Mouse (Mus musculus) heart, postnatal 25 days (tissue): ENCODE data around the gene Stard9. TPM values are rescaled to one million over a fixed set of nuclear protein-coding genes. Genes with fewer than 3 reads are reported as not detected.

ENCODE experiments used
- DNase-seq: peaks from one replicate; pipeline ENCODE4 v3.0.0; 2022; ENCODE audit warnings: low spot score
- intact Hi-C: fragments of 180-260 bp; cut with DNase I; formaldehyde crosslinking; loops from one replicate; pipeline ENCODE4 v1.15.1; 2025
- total RNA-seq, 2 experiments: library from RNA; stranded (reverse); gene quantifications; 2 replicates each; pipeline ENCODE4 v1.2.3; 2021

Gene Stard9
- 1 to 10 TPM; 8.2 to 9.7 TPM for total RNA-seq

DNA sequence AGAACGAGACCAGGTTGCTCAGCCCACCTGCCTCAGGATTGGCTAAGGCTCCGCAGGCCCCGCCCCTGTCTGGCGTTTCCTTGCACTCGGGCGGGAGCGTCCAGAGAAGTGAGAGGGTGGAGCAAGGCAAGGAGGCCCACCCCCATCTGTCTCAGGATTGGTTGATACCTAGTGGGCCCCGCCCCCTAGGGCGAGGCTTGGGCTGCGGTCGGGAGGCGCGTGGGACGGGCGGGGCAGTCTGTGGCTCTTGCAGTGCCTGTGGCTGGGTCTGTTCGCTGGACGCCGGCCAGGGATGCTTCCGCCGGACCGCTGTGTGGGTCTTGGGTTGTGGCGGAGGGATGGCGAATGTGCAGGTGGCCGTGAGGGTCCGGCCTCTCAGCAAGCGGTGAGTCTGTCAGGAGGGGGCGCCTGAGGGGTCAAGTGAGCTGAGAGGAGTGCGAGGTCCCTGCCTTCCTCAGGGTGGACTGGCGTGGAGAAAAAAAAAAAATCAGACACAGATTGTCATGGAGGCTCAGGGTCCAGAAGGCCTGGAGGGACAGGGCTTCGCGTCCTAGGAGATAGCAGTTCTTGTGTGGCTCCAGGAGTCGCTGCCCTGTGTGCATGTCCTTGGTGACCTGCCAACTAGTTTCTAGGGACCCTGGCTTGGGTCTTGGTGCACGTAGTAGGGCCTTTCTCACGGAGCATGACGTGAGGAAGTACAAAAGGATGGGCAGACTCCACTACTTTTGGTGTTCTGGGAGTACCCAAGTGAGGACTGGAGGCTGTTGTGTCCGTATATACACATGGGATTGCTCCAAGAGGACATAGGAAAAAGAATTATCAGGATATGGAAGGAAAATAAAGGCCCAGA is at the start of gene Stard9:
Gene Stard9 (plus strand): TSS at position 236 of the 850 bp plus-strand sequence.
- intact Hi-C loops = no loop called here

DNA sequence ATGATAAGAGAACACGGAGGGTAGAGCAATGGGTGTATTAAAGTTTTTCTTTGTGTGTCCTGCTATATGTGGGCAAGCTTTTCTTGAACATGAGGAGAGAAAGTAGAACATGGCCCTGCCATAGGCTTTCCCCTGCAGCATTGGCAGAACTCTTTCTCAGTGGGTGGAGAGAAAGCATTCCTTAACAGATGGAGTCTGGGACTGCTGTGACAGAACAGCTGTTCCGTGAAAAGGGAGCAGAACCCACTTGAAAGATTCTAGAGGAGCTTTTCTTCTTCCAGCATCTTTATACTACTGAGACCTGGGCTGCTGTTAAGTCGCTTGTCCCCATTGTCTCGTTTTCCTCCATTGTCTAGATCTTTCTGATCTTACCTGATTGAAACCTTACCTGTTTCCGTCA is 39.2 kb upstream of the Stard9 start:
- DNase-seq = no peak
- intact Hi-C loops = no loop called here

More for the DNA sequence above, at the start of gene Stard9:
- DNase-seq = peak; percentile 99

DNA sequence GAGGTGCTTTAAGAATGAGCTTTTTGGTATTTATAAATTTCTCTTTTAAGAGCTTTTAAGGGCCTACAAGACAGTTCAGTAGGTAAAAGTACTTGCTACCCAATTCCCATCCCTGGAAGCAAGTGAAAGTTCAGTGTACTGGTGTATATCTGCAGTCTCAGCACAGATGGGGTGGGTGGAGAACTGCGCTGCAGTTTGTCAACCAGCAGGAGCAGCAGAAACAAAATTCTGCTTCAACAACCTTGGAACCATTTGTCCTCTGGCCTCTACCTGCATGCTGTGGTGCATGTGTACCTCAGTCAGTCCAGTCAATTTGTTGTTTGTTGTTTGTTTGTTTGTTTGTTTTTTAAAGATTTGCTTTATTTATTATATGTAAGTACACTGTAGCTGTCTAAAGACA is 36.7 kb upstream of the Stard9 start:
- intact Hi-C loops = no loop called here
- no peak for DNase-seq

DNA sequence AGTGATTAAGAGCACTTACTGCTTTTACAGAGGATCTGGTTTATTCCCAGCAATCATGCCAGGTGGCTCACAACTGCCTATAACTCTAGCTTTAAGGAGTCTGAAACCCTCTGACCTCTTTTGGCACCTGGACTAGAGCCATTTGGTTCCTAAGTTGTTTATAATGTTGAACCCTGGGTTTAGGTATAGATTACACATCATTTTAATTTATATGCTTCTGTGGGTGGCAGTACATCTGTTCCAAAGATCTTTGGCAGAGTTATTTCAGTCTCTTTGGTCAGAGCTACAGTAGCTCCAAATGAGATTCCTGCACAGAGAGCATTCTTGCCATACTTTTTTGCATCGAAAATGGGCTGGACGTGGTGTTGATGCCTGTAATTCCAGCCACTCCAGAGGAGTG is 31.2 kb upstream of the Stard9 start:
- intact Hi-C loops = no loop called here
- DNase-seq = no peak

DNA sequence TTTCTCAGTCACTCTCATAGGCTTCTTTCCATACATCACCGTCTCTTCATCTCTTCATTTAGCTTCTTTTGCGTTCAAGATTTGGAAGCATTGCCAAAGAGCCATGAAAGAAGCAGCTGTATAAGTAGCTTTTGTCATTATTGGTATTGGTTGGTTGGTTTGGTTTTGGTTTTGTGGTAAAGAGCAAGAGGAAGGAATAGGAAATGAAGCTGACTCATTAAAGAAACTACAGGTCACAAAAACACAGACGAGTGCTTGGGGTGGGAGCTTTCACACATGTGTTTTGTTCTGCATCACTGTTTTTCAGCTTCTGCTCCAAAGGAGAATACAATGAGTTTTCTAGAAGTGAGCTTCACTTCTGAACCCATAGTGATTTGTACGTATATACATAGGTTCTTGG is 29.4 kb upstream of the Stard9 start:
- DNase-seq = no peak
- intact Hi-C loops = no loop called here

DNA sequence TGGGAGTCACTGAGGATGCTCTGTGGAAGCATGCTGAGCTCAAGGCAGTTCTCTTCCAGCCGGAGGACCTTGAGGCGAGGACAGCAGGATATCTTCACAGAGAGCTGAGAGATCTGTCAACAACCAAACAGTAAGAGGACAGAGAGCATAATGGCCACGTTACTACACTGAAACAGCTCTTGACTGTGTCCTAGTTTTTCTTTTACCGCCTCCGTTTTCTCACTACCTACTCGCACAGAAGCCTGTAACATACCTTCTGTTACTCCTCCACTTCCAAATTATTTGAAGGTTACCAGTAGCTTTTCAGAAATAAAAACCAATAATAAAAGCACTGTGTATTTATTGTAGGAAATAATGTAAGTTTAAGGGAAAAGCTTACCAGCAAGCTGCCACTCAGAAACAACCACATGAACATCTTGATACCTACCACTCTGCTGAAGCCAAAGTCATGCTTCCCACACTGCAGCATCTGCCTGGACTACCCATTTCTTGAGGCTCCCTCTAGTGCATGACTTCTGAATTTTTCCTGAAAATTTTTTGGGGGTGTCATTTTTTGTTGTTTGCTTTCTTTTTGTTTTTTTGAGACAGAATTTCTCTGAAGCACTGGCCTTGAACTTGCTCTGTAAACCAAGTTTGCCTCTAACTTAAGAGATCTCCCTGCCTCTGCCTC is 22.8 kb upstream of the Stard9 start:
- no peak for DNase-seq
- intact Hi-C loops = loop anchor here (5.0 kb wide), 3 partner anchors 39 to 129 kb away; partner anchors contain the start of gene Snap23

DNA sequence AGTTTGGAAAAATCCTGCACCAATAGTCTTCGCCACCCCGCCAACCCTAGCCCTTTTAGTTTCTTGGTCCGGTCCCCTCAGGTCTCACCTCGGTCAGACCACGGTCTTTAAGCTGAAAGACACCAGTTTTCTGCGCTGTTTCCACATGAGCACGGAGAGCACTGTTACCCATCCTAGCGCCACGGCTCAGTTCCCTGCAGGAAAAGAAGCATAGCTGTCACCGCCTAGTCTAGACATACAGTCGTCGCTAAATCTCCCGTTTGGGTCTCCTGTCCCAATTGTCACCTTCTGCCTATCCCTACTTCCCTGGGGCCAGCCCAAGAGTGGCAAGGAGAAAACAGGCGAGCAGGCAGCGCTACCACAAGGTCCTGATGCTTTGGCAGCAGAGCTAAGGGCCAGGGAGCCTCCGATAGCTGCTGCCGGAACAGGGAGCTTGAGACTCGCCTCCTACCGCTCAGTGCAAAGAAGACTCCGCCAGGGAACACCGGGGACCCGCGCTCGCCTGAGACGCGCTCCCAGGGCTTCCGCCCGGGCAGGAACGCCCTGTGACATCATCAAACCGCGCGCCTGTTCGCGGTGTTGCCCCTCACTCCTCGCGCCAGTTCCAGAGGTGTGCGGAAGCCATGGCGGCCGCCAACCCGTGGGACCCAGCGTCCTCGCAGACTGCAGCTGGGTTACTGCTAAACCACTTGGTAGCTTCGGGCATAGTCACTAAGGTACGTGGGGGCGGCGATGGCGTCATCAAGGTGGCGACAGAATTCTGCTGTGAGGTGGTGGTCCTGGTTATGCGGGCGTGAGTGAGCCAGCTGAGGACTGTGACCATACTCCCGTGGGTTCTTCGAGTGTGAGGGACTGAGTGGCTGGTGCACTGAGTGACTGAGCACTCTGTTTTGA is 19.8 kb upstream of the Stard9 start, which contains the start of the genes Haus2 and Lrrc57:
Gene Haus2 (plus strand): TSS at position 554 of the 894 bp plus-strand sequence.
Gene Lrrc57 (minus strand): TSS at position 691 of the 894 bp plus-strand sequence.
- DNase-seq = peak; percentile 80
- intact Hi-C loops = loop anchor here (2.0 to 5.0 kb wide), 4 partner anchors 42 to 132 kb away; partner anchors contain the start of gene Snap23

DNA sequence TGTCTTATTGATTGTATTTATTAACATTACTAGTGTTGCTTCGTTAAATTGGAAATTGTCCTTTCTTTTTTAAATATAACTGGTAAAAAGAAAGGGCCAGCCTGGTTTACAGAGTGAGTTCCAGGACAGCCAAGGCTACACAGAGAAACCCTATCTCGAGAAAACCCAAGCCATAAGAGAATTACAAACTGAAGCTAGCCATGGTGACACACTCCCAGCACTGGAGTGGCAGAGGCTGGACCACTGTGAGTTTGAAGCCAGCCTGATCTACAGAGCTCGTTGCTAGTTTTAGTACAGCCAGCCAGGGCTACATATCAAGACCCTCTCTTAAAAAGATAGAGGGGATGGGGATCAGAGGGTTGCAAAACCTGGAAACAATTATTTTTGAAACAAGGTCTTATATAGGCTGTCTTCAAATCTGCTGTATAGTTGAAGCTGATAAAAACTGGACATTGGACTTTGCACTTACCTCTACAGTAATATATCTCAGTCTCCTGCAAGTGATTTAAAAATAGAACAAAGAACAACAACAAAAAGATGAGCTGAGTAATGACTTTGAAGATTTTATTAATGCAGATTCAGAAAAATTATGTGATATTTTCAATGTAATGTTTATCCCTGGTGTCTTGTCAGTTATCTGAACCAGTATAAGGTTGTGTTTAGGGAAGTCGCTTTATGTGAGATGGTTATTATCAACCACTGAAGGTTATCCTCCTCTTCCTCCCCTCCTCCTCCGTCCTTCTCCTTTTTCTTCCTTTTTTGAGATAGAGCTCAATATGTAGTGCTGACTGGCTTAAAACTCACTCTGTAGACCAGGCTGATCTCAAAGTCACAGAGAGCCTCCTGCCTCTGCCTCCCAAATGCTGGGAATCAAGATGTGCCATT is 12.4 kb upstream of the Stard9 start:
- no peak for DNase-seq
- intact Hi-C loops = no loop called here

DNA sequence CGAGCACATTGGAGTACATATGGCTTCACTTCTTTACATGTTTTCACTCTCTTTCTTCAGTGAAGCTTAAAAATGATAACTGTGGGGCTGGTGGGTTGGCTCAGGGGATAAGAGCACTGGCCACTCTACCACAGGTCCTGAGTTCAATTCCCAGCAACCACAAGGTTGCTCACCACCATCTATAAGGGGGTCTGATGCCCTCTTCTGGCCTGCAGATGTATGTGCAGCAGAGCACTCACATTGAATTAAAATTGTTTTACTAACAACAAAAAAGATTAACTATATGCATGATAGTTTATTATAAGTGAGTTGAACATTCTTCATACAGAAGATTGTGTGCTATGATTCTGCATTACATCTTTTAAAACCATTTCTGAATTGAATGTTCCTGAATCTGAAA is 9.4 kb upstream of the Stard9 start:
- intact Hi-C loops = no loop called here
- DNase-seq = no peak

DNA sequence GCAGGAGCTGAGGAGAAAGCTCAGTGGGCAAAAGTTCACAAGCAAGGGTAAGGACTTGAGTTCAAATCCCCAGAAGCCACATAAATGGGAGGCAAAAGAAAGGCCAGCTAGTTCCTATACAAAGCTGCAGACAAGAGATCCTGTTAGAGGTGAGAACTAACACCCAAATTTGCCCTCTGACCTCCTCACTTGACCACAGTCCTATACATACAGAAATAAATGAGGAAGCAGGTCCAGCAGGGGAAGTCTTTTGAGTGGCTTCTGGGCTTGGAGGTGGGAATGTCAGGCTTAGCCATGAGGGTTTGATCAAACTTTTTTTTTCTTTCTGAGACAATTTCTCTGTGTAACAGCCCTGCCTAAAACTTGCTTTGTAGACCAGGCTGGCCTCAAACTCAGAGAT is 6.0 kb upstream of the Stard9 start:
- no peak for DNase-seq
- intact Hi-C loops = no loop called here

DNA sequence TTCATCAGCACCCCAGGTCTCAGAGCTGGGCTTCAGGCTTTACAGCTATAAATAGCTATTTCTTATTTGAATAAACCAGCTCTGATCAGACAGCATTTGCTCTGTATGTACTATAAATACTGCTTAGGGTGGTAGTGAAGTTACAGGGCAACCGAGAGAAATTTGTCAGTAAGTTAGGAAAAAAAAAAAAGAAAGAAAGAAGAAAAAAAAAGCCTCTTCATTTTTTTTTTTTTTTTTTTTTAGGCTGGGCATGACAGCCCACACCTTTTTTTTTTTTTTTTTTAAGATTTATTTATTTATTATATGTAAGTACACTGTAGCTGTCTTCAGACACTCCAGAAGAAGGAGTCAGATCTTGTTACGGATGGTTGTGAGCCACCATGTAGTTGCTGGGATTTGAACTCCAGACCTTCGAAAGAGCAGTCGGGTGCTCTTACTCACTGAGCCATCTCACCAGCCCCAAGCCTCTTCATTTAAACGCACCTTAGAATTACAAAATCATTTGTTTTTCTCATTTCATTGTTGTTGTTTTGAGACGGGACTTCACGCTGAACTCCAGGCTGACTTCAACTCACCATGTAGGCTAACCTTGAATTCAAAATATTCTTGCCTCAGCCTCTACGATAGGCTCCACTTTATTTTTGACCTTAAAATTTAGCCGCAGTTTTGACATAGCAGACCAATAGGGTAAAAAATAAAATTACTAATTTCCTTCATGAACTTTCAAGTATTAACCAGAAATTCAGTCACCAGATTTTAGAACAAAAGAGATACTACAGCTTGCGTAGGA is 650 bp upstream of the Stard9 start:
- intact Hi-C loops = no loop called here
- DNase-seq = no peak

DNA sequence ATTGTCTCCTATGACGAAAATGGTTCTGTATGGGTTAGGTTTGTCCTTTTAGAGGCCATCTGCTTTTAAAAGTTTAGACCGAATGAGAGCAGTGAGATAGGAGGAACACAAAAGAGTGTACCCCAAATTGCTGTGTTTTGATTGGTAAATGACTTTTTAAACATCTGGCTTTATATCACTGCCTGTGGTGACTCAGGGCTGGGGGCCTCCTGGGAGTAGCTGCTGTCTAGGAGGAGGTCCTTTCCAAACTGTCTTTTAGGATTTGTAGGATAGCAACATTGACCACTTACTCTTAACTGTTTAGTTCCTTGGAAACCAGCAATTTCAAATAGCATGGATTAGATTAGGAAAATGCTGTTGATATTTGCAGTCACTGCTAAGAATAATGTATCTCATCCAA is 1.3 kb downstream of the Stard9 start:
- intact Hi-C loops = no loop called here
- no peak for DNase-seq

DNA sequence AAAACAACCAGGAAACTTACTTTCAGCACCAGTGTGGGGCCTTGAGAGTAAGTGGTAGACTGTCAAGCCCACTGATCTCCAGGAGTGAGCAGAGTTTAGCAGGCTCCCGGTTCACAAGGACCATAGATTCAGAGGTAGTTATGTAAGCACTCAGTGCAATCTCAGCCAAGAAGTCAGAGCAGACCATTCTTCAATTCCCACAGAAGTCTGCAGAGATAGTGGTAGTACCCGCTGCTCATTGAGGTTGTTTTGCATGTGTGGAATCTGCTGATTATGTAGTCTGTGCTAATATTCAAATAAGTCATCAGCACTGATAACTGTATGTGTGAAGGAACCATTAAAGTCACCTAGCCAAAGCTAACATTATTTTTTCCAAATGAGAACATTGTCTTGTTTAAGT is 1.7 kb downstream of the Stard9 start:
- no peak for DNase-seq
- intact Hi-C loops = no loop called here

DNA sequence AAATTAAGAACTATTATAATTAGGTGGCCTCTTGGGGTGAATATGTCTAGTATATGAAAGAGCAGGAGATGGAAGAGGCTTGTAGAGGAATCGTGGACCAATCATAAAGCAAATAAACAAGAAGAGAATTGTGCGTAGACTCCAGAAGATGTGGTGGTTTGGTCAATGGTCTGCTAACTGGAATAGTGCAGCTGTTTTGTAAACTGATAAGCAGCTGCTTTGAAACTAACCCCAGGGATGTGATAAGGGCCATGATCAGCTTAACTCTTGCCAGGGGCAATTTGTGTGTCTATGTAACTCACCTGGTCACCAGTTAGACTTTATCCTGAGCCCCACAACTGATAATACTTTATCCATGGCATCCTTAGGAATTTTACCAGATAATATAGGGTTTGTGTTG is 2.6 kb downstream of the Stard9 start:
- no peak for DNase-seq
- intact Hi-C loops = no loop called here

DNA sequence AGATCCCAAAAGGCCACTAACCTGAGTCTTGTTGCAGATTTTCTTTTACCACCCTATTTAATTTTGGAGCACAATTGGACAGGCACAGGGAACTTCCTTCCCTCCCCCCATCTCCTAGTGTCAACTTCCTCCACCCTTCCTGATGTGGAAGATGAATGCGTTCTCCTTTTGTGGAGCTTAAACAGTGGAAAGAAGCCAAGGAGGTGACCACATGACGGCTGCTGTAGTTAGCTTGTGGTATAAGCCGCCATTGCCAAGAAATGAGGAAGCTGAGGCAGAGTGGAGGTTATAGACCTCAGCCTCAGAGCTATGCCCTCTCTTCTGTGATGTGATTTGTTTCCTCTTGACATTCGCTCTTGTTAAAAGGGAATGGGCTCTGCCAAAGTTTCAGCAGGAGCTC is 3.0 kb downstream of the Stard9 start:
- intact Hi-C loops = loop anchor here (2.0 kb wide), 1 partner anchor 37 kb away; no protein-coding TSS in a partner anchor
- peak; percentile 40 for DNase-seq

DNA sequence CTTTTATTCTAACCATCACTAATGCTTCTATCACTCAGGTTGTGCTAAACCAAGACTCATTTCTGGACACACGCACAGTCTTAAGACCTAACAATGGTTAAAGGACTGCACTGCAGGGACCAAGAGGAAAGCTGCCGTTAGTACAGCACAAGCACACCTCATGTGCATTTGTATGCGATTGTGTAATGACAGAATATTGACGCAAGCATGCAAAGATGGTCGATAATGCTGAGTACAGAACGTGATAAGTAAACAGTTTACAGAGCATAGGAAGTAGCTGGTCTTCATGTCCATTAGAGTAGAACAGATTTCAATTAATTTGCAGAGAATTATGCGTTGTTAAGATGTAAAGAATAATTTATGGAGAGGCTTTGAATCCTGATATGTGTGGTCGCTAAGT is 11.9 kb downstream of the Stard9 start:
- intact Hi-C loops = no loop called here
- DNase-seq = no peak

DNA sequence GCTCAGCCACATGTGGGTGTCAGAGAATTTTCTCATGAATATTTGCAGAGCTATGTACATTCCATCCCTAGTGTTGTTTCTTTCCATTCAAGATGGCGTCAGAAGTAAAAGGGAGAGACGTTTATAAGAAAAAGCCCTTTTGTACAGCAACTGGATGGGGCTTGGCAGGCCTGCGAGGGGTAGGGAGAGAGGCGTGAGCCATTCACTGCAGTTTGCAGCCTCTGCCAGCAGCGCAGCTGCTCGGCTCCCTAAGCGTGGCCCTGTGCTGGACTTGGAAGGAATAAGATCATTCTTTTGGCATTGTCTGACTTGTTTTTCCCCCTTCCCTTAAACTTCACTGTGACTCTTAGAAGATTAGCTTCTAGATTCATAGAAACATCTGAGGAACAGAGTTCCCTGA is 14.9 kb downstream of the Stard9 start:
- peak; percentile 76 for DNase-seq
- intact Hi-C loops = no loop called here

DNA sequence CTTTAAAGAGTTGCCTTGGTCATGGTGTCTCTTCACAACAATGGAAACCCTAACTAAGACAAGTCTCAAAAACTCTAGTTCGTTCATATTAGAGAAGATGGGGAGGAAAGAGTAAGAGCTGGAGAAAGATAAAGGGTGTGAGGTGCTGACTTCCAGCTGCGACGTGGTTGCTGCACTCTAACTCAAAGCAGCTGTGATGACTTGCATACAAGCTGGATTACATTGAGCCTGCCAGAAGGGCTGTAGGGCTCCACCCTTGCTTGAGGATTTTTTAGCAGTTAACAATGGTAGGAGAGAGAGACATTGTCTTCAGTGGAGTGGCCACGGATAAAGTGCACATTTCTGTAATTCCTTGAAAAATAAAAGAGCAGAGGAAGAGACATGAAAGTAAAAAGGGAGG is 17.9 kb downstream of the Stard9 start:
- DNase-seq = peak; percentile 30

More for the DNA sequence above, 17.9 kb downstream of the Stard9 start:
- intact Hi-C loops = no loop called here
